Comparison of ENCODE assay signal across 20 mouse cellular contexts in the genomic region with DNA sequence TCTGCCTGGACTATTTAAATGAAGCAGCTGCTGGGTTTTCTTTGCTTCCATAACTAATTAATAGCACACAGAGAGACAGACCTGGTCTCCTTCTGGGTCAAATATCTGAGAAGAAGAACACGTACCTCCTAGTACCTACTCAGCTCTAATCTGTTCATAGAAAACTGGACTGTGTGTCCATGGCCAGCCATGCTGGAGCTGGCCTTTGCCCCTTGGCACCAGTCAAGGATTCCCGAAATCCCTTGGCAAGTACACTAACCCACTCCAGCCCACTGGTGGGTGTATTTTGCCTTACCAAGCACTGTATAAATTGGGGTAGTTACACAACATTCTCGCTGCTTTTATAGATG.
DNase-seq lines count a peak whose midpoint lies in the region; ATAC-seq and TF ChIP-seq lines count a peak whose summit lies in the region.
"Had no signal": no experiment of that assay in that cellular context is flagged by ENCODE, and none has a peak within 500 bp of the region (broad histone marks: within the 10 kb centered on the region; RNA-seq: fewer than 3 reads in every experiment).

No protein-coding gene starts in this region.

- DNase-seq in hindbrain, embryonic 10.5 days (ENCODE audit: low spot score): no peak
- no peak for DNase-seq in layer of hippocampus, adult 2 months (ENCODE audit: low spot score in 2 of 2)
- no peak for DNase-seq in layer of hippocampus, adult 9-11 months
- no peak for DNase-seq in thymus, postnatal 36 days
- DNase-seq: adrenal gland, adult 2 months; cerebellum, adult 2 months; gastrocnemius, adult 2 months; heart, postnatal 14 days; kidney, postnatal 10 days; liver, embryonic 13.5 days; right cerebral cortex, postnatal 25 days; thymus, adult 2 months had no signal

- H3K9me3 ChIP-seq in hindbrain, embryonic 16.5 days (ENCODE audit: control insufficient read depth, low read length): no peaks in the 10 kb centered on the region
- H3K9me3 ChIP-seq in hindbrain, embryonic 10.5 days: no peaks in the 10 kb centered on the region
- H3K9me3 ChIP-seq in forebrain, embryonic 15.5 days: no peaks in the 10 kb centered on the region
- no peaks in the 10 kb centered on the region for H3K9me3 ChIP-seq in midbrain, embryonic 15.5 days
- H3K9me3 ChIP-seq: embryonic facial prominence, embryonic 10.5 days; heart, embryonic 12.5 days; liver, embryonic 13.5 days; lung, embryonic 15.5 days; stomach, embryonic 15.5 days had no signal

- TF ChIP-seq CTCF in layer of hippocampus, adult 2 months (conservative IDR thresholded peaks at IDR 0.05): no peak

- H3K27me3 ChIP-seq in hindbrain, embryonic 16.5 days (replicated peaks; ENCODE audit: control insufficient read depth, insufficient read depth, low read length): no peaks in the 10 kb centered on the region
- no peaks in the 10 kb centered on the region for H3K27me3 ChIP-seq in hindbrain, embryonic 10.5 days (ENCODE audit: insufficient read depth, poor library complexity, severe bottlenecking)
- no peaks in the 10 kb centered on the region for H3K27me3 ChIP-seq in forebrain, embryonic 15.5 days
- no peaks in the 10 kb centered on the region for H3K27me3 ChIP-seq in midbrain, embryonic 15.5 days (replicated peaks)
- H3K27me3 ChIP-seq: heart, embryonic 12.5 days; liver, embryonic 13.5 days; lung, embryonic 15.5 days; stomach, embryonic 15.5 days had no signal

- WGBS in hindbrain, embryonic 16.5 days: 70% methylated on average over 3 of the region's 3 CpGs
- WGBS in hindbrain, embryonic 10.5 days: 85% methylated on average over 3 of the region's 3 CpGs
- WGBS in forebrain, embryonic 15.5 days: 57% methylated on average over 3 of the region's 3 CpGs
- 61% methylated on average over 3 of the region's 3 CpGs for WGBS in midbrain, embryonic 15.5 days

- H3K9ac ChIP-seq in hindbrain, embryonic 16.5 days (ENCODE audit: low read depth, low read length): no peak overlapping the region
- no peak overlapping the region for H3K9ac ChIP-seq in forebrain, embryonic 15.5 days (replicated peaks)
- H3K9ac ChIP-seq in midbrain, embryonic 15.5 days: no peak overlapping the region
- H3K9ac ChIP-seq: heart, embryonic 12.5 days; liver, embryonic 13.5 days; lung, embryonic 15.5 days; stomach, embryonic 15.5 days had no signal

- peak; percentile 42; the same call in 1 of the 2 replicates for ATAC-seq in hindbrain, embryonic 16.5 days
- peak; percentile 66; the same call in 1 of the 2 replicates for ATAC-seq in forebrain, embryonic 15.5 days (replicated peaks)
- ATAC-seq in midbrain, embryonic 15.5 days (replicated peaks): peak; percentile 62; the same call in 1 of the 2 replicates

- H3K36me3 ChIP-seq in hindbrain, embryonic 16.5 days (ENCODE audit: control insufficient read depth, insufficient read depth, low read length): no peaks in the 10 kb centered on the region
- H3K36me3 ChIP-seq in hindbrain, embryonic 10.5 days: no peaks in the 10 kb centered on the region
- no peaks in the 10 kb centered on the region for H3K36me3 ChIP-seq in forebrain, embryonic 15.5 days
- H3K36me3 ChIP-seq in midbrain, embryonic 15.5 days (replicated peaks): no peaks in the 10 kb centered on the region
- H3K36me3 ChIP-seq: embryonic facial prominence, embryonic 10.5 days; heart, embryonic 12.5 days; liver, embryonic 13.5 days; lung, embryonic 15.5 days; stomach, embryonic 15.5 days had no signal

- no peak overlapping the region for H3K27ac ChIP-seq in hindbrain, embryonic 16.5 days (ENCODE audit: low read depth, low read length)
- H3K27ac ChIP-seq in hindbrain, embryonic 10.5 days: no peak overlapping the region
- H3K27ac ChIP-seq in layer of hippocampus, adult 2 months: peak overlapping the region; percentile 48; the same call in 1 of the 2 replicates
- H3K27ac ChIP-seq in forebrain, embryonic 15.5 days (replicated peaks): 0 out of 2 replicates have a peak overlapping the region, but pooled peaks have one; percentile 6
- H3K27ac ChIP-seq in midbrain, embryonic 15.5 days: peak overlapping the region; percentile 43; the same call in 1 of the 2 replicates
- H3K27ac ChIP-seq: embryonic facial prominence, embryonic 10.5 days; gastrocnemius, adult 2 months; liver, embryonic 13.5 days; lung, embryonic 15.5 days; macrophage; stomach, embryonic 15.5 days had no signal

- no peaks in the 10 kb centered on the region; the same call in 1 of the 2 replicates for H3K4me1 ChIP-seq in hindbrain, embryonic 16.5 days (ENCODE audit: control insufficient read depth, insufficient read depth, low read depth, low read length)
- no peaks in the 10 kb centered on the region for H3K4me1 ChIP-seq in hindbrain, embryonic 10.5 days (replicated peaks)
- H3K4me1 ChIP-seq in forebrain, embryonic 15.5 days: peaks cover 10% of the 10 kb centered on the region
- H3K4me1 ChIP-seq in midbrain, embryonic 15.5 days: peaks cover 9% of the 10 kb centered on the region; the same call in 1 of the 2 replicates
- H3K4me1 ChIP-seq: embryonic facial prominence, embryonic 10.5 days; heart, embryonic 12.5 days; liver, embryonic 13.5 days; lung, embryonic 15.5 days; stomach, embryonic 15.5 days had no signal

- H3K4me2 ChIP-seq in hindbrain, embryonic 16.5 days (ENCODE audit: low read length): no peak overlapping the region
- H3K4me2 ChIP-seq in forebrain, embryonic 15.5 days (replicated peaks): no peak overlapping the region
- no peak overlapping the region for H3K4me2 ChIP-seq in midbrain, embryonic 15.5 days
- H3K4me2 ChIP-seq: heart, embryonic 12.5 days; liver, embryonic 13.5 days; lung, embryonic 15.5 days; stomach, embryonic 15.5 days had no signal

- H3K4me3 ChIP-seq in hindbrain, embryonic 16.5 days (ENCODE audit: low read length): no peak overlapping the region
- no peak overlapping the region for H3K4me3 ChIP-seq in hindbrain, embryonic 10.5 days
- H3K4me3 ChIP-seq in layer of hippocampus, adult 2 months: no peak overlapping the region
- H3K4me3 ChIP-seq in forebrain, embryonic 15.5 days: no peak overlapping the region
- H3K4me3 ChIP-seq in midbrain, embryonic 15.5 days: no peak overlapping the region
- H3K4me3 ChIP-seq: embryonic facial prominence, embryonic 10.5 days; gastrocnemius, adult 2 months; heart, embryonic 12.5 days; liver, embryonic 13.5 days; lung, embryonic 15.5 days; stomach, embryonic 15.5 days had no signal

Comparison
In these comparisons a context has a peak if more than half of its experiments do, and no peak if none do; other contexts are left out.
1. H3K27ac ChIP-seq: peak in layer of hippocampus, adult 2 months (single experiment), forebrain, embryonic 15.5 days (single experiment) and midbrain, embryonic 15.5 days (single experiment); none in hindbrain, embryonic 16.5 days (single experiment) and hindbrain, embryonic 10.5 days (single experiment).
2. Peak in every context shown above with its lines, with median percentiles within 50 percentile points of each other: ATAC-seq.